Mouse (Mus musculus) brain, embryonic 14.5 days (tissue): ENCODE measurements at regions not wholly inside any gene's neighbourhood (a gene's known extent, or its start where the extent isn't known, plus 50 kb on each side); places are given as distances from the start of the nearest gene placed in this dataset.

Source experiments
- CTCF ChIP-seq: fragments of 200-500 bp; IDR thresholded peaks from 2 replicates; pipeline ENCODE4 v1.5.1; 2012; ENCODE audit warnings: inconsistent platforms, mild to moderate bottlenecking, moderate library complexity, borderline replicate concordance; ENCODE audit not compliant: insufficient read depth, insufficient read length; ENCODE audit errors: extremely low read depth
- POLR2A ChIP-seq: fragments of 200-500 bp; IDR thresholded peaks from 2 replicates; pipeline ENCODE4 v1.6.1; 2012; ENCODE audit warnings: mild to moderate bottlenecking, inconsistent platforms, borderline replicate concordance; ENCODE audit not compliant: poor library complexity, insufficient read depth, insufficient read length, severe bottlenecking; ENCODE audit errors: extremely low read depth

DNA sequence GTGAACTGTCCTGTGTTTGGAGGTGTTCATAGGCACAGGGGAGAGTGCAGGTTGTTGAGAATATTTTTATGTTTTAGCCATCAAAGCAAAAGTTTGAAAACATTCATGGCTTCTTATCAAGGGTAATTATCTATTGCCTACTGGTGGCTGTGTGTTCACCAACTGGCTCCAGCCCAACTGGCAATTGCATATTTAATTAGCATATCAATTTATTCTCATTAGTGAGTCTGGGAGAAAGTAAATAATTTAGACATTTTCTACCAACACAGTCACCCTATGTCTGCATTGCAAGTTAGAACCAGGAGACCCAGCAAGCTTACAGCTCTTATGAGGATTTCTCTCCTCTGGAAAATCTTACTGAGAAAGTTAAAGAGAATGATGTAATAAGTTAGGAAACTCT lies 561.0 kb downstream of the Dok5 start:
- no peak for TF ChIP-seq CTCF
- no peak for TF ChIP-seq POLR2A
